Mouse (Mus musculus) midbrain, embryonic 13.5 days (tissue): ENCODE measurements around the gene Polr2f. TPM values are rescaled to one million over a fixed set of nuclear protein-coding genes. Genes with fewer than 3 reads are reported as not detected.

Experiments used
- ATAC-seq: fragments of 200-750 bp; cut with Nextera tagmentation; 2 replicates; pipeline ENCODE4 v1.8.0; 2017; ENCODE audit warnings: mild to moderate bottlenecking, moderate TSS enrichment, moderate library complexity
- H3K27ac ChIP-seq: fragments of 300-500 bp; sonication (generic); 2 replicates; pipeline ENCODE4 v1.5.1; 2015; ENCODE audit warnings: inconsistent platforms, mild to moderate bottlenecking, moderate library complexity
- H3K27me3 ChIP-seq: fragments of 300-500 bp; sonication (generic); 2 replicates; pipeline ENCODE4 v1.6.1; 2015; ENCODE audit warnings: mild to moderate bottlenecking, inconsistent platforms
- H3K36me3 ChIP-seq: fragments of 300-500 bp; sonication (generic); 2 replicates; pipeline ENCODE4 v1.6.1; 2015; ENCODE audit warnings: mild to moderate bottlenecking, inconsistent platforms
- H3K4me1 ChIP-seq: fragments of 300-500 bp; sonication (generic); replicated peaks from 2 replicates; pipeline ENCODE4 v1.6.1; 2015; ENCODE audit warnings: inconsistent platforms
- H3K4me2 ChIP-seq: fragments of 300-500 bp; sonication (generic); replicated peaks from 2 replicates; pipeline ENCODE4 v1.6.1; 2015; ENCODE audit warnings: moderate library complexity, mild to moderate bottlenecking, inconsistent platforms
- H3K4me3 ChIP-seq: fragments of 300-500 bp; sonication (generic); replicated peaks from 2 replicates; pipeline ENCODE4 v1.5.1; 2015; ENCODE audit warnings: mild to moderate bottlenecking, inconsistent platforms
- H3K9ac ChIP-seq: fragments of 300-500 bp; sonication (generic); replicated peaks from 2 replicates; pipeline ENCODE4 v1.6.1; 2015; ENCODE audit warnings: mild to moderate bottlenecking, inconsistent platforms
- H3K9me3 ChIP-seq: fragments of 300-500 bp; sonication (generic); 2 replicates; pipeline ENCODE4 v1.6.1; 2016; ENCODE audit warnings: mild to moderate bottlenecking, inconsistent platforms
- WGBS: fragments of 180-500 bp; shearing (Covaris S2); methylation state at CpG from one replicate; pipeline ENCODE4 v1.1.7; 2015; 5-methylcytosine and 5-hydroxymethylcytosine counted together
- polyA plus RNA-seq: library from polyadenylated mRNA; unstranded; fragments of >200 nt; fragmentation: Nextera tagmentation; extraction: Ambion mirVana; gene quantifications from 2 replicates; pipeline ENCODE4 v1.2.1, GENCODE M21; 2015

The Polr2f gene
- polyA plus RNA-seq, 1 experiment from 2014 or later, result 296 TPM

- no peak for ATAC-seq
- Histone ChIP-seq H3K27ac (no peak overlapping the region), H3K9ac (no peak overlapping the region), H3K27me3 (peaks cover 52% of the 10 kb centered on the region), H3K4me2 (no peak overlapping the region; the same call in 1 of the 2 replicates), H3K36me3 (no peaks in the 10 kb centered on the region), H3K4me1 (peaks cover 32% of the 10 kb centered on the region), H3K4me3 (no peak overlapping the region; the same call in 1 of the 2 replicates), H3K9me3 (no peaks in the 10 kb centered on the region)
- WGBS, result 5% methylated on average over 11 of the region's 15 CpGs
Measured at GRCm38 (mm10) chr15:79164251-79164650, 23.4 kb downstream of the Polr2f start.

GRCm38 (mm10) chr15:79165140-79165539, 24.3 kb downstream of the Polr2f start, which contains the start of gene Sox10:
TSS of gene Sox10 (minus strand) at chr15:79165240.
- Histone ChIP-seq H3K27me3 (peaks cover 52% of the 10 kb centered on the region), H3K4me2 (no peak within 1 kb of the TSS; the same call in 1 of the 2 replicates), H3K27ac (peak within 1 kb of the TSS; percentile 30; the same call in 1 of the 2 replicates), H3K4me1 (peaks cover 32% of the 10 kb centered on the region), H3K9ac (no peak within 1 kb of the TSS), H3K9me3 (no peaks in the 10 kb centered on the region), H3K36me3 (no peaks in the 10 kb centered on the region), H3K4me3 (no peak within 1 kb of the TSS; the same call in 1 of the 2 replicates)
- 54% methylated on average over 5 of the region's 5 CpGs for WGBS
- ATAC-seq, result no peak

- Histone ChIP-seq H3K4me3 (no peak overlapping the region), H3K4me2 (no peak overlapping the region), H3K27me3 (peaks cover 43% of the 10 kb centered on the region), H3K9ac (no peak overlapping the region), H3K4me1 (peaks cover 32% of the 10 kb centered on the region), H3K27ac (no peak overlapping the region), H3K36me3 (no peaks in the 10 kb centered on the region), H3K9me3 (no peaks in the 10 kb centered on the region)
- ATAC-seq, result 0 out of 2 replicates have a peak, but pooled peaks have one; percentile 18
- 55% methylated on average over 8 of the region's 8 CpGs for WGBS
Measured at GRCm38 (mm10) chr15:79166712-79167111, 25.9 kb downstream of the Polr2f start.

GRCm38 (mm10) chr15:79176905-79177304, 36.1 kb downstream of the Polr2f start:
- H3K4me2 ChIP-seq, result no peak overlapping the region
- no peak overlapping the region for H3K27ac ChIP-seq
- no peaks in the 10 kb centered on the region for H3K27me3 ChIP-seq
- WGBS, result 41% methylated on average over 6 of the region's 6 CpGs
- peaks cover 10% of the 10 kb centered on the region; the same call in 1 of the 2 replicates for H3K4me1 ChIP-seq
- no peak overlapping the region for H3K4me3 ChIP-seq
- no peak for ATAC-seq
- no peaks in the 10 kb centered on the region for H3K36me3 ChIP-seq
- H3K9me3 ChIP-seq, result no peaks in the 10 kb centered on the region
- H3K9ac ChIP-seq, result no peak overlapping the region

GRCm38 (mm10) chr15:79185213-79185612, 44.4 kb downstream of the Polr2f start:
- Histone ChIP-seq H3K9me3 (no peaks in the 10 kb centered on the region), H3K27me3 (no peaks in the 10 kb centered on the region), H3K4me1 (no peaks in the 10 kb centered on the region), H3K4me2 (no peak overlapping the region), H3K4me3 (no peak overlapping the region), H3K27ac (no peak overlapping the region), H3K36me3 (no peaks in the 10 kb centered on the region), H3K9ac (no peak overlapping the region)
- no peak for ATAC-seq
- WGBS, result 93% methylated on average over 10 of the region's 10 CpGs

GRCm38 (mm10) chr15:79187819-79188218, 47.0 kb downstream of the Polr2f start:
- Histone ChIP-seq H3K9me3 (no peaks in the 10 kb centered on the region), H3K36me3 (no peaks in the 10 kb centered on the region), H3K4me3 (no peak overlapping the region), H3K4me2 (no peak overlapping the region), H3K9ac (no peak overlapping the region), H3K27ac (no peak overlapping the region), H3K4me1 (peaks cover 9% of the 10 kb centered on the region), H3K27me3 (no peaks in the 10 kb centered on the region)
- no peak for ATAC-seq
- 91% methylated on average over 8 of the region's 8 CpGs for WGBS

GRCm38 (mm10) chr15:79191426-79191825, 50.6 kb downstream of the Polr2f start:
- H3K4me1 ChIP-seq, result peaks cover 36% of the 10 kb centered on the region
- ATAC-seq, result no peak
- no peaks in the 10 kb centered on the region for H3K27me3 ChIP-seq
- no peaks in the 10 kb centered on the region for H3K9me3 ChIP-seq
- H3K9ac ChIP-seq, result no peak overlapping the region
- no peak overlapping the region for H3K27ac ChIP-seq
- H3K4me3 ChIP-seq, result no peak overlapping the region
- H3K36me3 ChIP-seq, result no peaks in the 10 kb centered on the region
- no peak overlapping the region for H3K4me2 ChIP-seq
- 94% methylated on average over 2 of the region's 2 CpGs for WGBS

- H3K4me2 ChIP-seq, result peak overlapping the region; percentile 35; the same call in 1 of the 2 replicates
- 71% methylated on average over 6 of the region's 6 CpGs for WGBS
- H3K4me1 ChIP-seq, result peaks cover 36% of the 10 kb centered on the region
- no peak overlapping the region for H3K9ac ChIP-seq
- no peaks in the 10 kb centered on the region for H3K36me3 ChIP-seq
- peak overlapping the region; percentile 93 for H3K27ac ChIP-seq
- no peaks in the 10 kb centered on the region for H3K27me3 ChIP-seq
- no peak overlapping the region for H3K4me3 ChIP-seq
- H3K9me3 ChIP-seq, result no peaks in the 10 kb centered on the region
- ATAC-seq, result peak; percentile 40; the same call in 1 of the 2 replicates
Measured at GRCm38 (mm10) chr15:79192450-79192849, 51.6 kb downstream of the Polr2f start.

GRCm38 (mm10) chr15:79192885-79193845, 52.4 kb downstream of the Polr2f start:
- H3K27me3 ChIP-seq, result no peaks in the 10 kb centered on the region
- no peaks in the 10 kb centered on the region for H3K9me3 ChIP-seq
- peak; percentile 84 for ATAC-seq
- peak overlapping the region; percentile 93 for H3K27ac ChIP-seq
- H3K4me3 ChIP-seq, result no peak overlapping the region
- H3K36me3 ChIP-seq, result no peaks in the 10 kb centered on the region
- 11% methylated on average over 27 of the region's 27 CpGs for WGBS
- H3K4me2 ChIP-seq, result peak overlapping the region; percentile 35
- peaks cover 36% of the 10 kb centered on the region for H3K4me1 ChIP-seq
- 0 out of 2 replicates have a peak overlapping the region, but pooled peaks have one; percentile 48 for H3K9ac ChIP-seq

- Histone ChIP-seq H3K27ac (peak overlapping the region; percentile 93), H3K27me3 (no peaks in the 10 kb centered on the region), H3K9ac (peak overlapping the region; percentile 48), H3K4me2 (no peak overlapping the region), H3K36me3 (no peaks in the 10 kb centered on the region), H3K4me1 (peaks cover 36% of the 10 kb centered on the region), H3K9me3 (no peaks in the 10 kb centered on the region), H3K4me3 (no peak overlapping the region)
- peak; percentile 22; the same call in 1 of the 2 replicates for ATAC-seq
- WGBS, result 86% methylated on average over 9 of the region's 9 CpGs
Measured at GRCm38 (mm10) chr15:79194048-79194447, 53.2 kb downstream of the Polr2f start.

GRCm38 (mm10) chr15:79194946-79195345, 54.1 kb downstream of the Polr2f start:
- WGBS, result 69% methylated on average over 2 of the region's 2 CpGs
- no peak overlapping the region for H3K4me2 ChIP-seq

GRCm38 (mm10) chr15:79195492-79195891, 54.7 kb downstream of the Polr2f start:
- no peak for ATAC-seq
- Histone ChIP-seq H3K9ac (no peak overlapping the region), H3K27ac (no peak overlapping the region), H3K27me3 (no peaks in the 10 kb centered on the region), H3K36me3 (no peaks in the 10 kb centered on the region), H3K9me3 (no peaks in the 10 kb centered on the region), H3K4me3 (no peak overlapping the region), H3K4me1 (peaks cover 36% of the 10 kb centered on the region), H3K4me2 (no peak overlapping the region)
- WGBS, result 93% methylated on average over 8 of the region's 8 CpGs

More at GRCm38 (mm10) chr15:79194946-79195345, 54.1 kb downstream of the Polr2f start:
- no peaks in the 10 kb centered on the region for H3K9me3 ChIP-seq
- H3K27ac ChIP-seq, result no peak overlapping the region
- H3K36me3 ChIP-seq, result no peaks in the 10 kb centered on the region
- no peak overlapping the region for H3K4me3 ChIP-seq
- no peak overlapping the region for H3K9ac ChIP-seq
- no peak for ATAC-seq
- peaks cover 36% of the 10 kb centered on the region for H3K4me1 ChIP-seq
- no peaks in the 10 kb centered on the region for H3K27me3 ChIP-seq
